Mouse (Mus musculus): Measurements from ENCODE around the gene Tspan11.

Gene Tspan11

DNA sequence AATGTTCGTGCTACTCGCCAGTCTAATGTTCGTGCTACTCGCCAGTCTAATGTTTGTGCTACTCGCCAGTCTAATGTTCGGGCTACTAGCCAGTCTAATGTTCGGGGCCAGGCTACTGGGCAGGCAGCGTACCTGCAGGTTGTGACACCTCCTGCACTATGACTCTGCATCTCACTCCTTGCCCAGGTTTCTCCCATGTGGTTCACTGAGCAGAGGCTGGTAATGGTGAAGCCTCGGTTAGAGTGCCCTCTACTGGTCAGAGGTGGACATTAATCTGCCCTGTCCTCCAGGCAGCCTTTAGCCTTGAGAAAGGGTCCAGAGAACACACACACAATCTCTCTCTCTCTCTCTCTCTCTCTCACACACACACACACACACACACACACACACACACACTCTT is 58.3 kb downstream of the Tspan11 start:
- peak; percentile 81 for DNase-seq

DNA sequence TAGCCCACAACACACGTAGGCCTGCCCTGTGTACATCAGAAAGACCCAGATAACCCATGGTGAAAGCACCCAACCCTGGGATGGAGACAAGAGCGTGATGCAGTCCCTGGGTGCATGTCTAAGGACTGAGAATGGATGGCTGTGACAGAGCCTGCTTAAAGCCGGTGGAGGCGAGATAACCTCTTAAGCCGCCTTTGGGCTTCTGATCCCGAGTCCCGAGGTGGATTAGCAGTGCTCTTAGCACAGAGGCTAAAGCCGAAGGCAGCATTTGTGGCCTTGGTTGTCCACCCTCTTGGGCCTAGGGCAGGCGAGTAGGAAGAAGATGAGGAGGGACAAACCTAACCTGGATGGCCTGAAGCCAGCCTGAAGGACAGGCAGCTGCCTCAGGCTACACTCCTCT is 61.3 kb downstream of the Tspan11 start:
- no peak for DNase-seq

DNA sequence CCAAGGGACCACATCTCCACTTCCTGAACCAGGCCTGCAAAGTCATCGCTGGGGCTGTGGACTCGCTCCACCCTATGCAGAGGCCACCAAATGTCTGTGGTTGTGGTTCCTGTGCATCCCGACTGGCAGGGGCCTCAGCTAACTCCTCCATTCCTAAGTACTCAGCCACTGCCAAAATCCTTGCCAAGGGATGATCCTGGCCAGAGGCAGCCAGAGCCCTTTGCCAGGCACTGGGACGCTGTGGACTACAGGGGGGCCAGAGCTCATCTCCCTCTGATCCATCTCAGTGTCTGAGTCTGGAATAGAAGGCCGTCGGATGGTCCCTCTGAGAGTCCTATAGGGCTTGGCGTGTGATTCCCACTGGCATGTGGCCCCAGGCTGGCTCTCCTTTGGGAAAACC is 62.5 kb downstream of the Tspan11 start:
- DNase-seq: no peak

DNA sequence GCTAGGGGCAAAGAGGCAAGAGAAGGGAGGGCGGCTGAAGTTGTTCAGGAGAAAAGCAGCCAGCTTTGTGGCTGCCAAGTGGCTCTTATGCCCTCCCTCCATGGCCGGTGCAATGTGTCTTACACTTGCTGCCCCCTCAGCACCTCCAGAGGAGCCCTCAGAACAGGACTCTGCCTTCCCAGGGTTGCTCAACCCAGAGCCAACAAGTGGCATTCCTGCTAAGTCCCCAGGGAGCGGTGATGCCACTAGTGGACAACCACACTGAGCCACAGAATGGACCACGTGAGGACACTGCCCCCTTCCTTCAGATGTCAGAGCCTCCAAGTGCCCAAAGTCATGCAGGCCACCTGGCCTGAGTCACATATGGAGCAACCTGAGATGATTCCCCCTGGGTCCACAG is 65.7 kb downstream of the Tspan11 start:
- DNase-seq: peak; percentile 31

DNA sequence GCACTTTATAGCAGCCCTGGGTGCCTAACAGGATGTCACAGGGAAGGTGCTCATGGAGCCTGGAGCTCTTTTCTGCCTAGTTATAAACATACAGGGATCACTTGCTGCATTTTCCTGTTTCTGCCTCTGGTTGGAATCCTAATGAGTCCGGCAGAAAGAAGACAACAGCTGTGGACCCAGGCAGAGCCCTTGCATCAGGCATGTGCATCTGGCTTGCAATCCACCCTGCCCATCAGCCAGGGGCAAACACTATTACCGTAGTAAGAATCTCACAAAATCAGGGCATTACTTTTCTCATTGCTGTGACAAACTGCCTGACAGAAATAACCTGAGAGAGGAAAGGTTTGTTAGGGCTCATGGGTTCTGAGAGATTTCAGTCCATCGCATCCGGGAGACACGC is 68.8 kb downstream of the Tspan11 start:
- DNase-seq: no peak

DNA sequence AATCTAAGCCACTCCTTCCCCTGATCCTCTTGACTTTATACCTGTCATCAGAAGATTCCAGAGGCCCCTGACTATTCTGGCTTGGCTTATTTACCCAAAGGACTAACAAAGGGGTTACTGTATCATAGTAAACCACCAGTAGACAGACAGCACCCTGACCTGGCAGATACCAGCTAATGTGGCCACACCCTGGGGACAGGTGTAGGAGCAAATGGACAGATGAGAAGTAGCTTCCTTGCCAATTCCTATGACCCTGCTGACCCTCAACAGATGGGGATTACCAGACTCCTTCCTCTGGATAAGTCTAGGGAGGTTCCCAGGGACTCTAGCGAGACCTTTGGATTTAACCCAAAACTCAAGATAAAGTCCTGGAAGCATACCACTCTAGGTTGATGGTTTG is 72.8 kb downstream of the Tspan11 start:
- no peak for DNase-seq

DNA sequence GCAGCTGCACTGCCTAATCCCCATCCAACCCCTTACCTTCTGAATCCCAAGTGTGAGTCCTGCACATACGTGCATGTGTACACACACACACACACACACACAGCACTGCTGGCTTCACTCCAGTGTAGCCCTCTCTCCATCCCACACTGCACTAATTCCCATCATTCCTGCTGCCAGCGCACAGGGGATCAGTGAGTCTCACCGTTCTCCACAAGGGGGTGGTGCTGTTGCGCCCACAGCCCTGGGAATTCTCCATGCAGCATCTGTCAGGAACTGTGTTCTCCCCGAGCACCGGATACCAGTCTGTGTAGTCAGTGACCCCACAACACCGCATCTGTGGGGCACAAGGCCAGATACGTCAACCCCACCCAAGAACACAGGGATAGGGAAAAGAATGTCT is 78.1 kb downstream of the Tspan11 start:
- DNase-seq: no peak

DNA sequence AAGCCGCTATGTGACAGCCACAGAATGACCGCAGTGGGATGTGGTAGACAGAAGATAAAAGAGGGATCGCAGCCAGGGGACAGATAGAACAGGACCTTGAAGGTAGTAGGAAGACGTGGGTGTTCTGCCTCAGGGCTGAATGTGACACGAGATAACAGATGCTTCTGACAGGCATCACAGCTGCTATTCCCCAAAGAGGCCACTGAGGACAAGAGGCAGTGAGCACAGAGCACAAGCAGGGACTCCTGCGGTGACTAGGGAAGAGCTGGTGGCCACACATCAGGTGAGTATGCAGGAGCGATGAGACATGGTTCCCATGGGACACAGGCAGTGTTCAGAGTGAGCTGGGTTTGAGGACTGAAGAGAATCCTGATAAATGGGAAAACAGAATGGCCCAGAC is 82.3 kb downstream of the Tspan11 start:
- no peak for DNase-seq

DNA sequence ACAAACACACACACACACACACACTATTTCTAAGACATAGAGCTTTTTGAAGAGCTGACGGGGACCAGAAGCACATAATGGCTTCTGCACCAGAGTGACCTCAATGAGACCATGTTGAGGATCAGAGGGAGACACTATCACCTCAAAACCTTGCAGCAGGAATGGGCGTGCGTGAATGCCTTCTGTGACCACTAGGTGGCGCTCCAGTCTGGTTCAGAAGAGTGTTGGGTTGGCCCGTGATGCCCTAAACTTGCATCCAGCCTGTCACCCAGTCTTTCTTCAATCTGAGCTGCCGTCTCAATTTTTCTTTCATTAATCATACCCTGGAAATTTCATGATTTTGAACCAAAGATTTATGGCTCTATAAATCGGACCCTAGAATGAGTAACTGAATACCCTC is 82.7 kb downstream of the Tspan11 start:
- DNase-seq: peak; percentile 86

DNA sequence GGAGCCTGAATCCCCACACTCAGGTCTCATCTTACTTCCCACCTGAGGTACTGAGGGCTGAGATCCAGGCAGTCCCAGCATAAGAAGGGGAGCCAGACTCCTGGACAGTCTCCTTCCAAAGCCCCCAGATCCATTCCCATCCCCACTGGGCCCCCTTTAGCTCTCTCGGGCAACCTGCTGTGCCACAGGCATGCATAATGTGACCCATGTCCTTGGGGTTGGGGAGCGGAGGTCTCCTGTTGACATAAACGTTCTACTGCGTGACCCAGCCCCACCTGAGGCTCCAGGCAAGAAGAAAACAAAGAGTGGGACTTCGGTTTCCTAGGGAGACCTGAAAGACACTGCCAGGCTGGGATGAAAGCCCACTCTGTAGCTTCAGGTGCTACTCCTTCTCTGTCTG is 83.5 kb downstream of the Tspan11 start:
- DNase-seq: no peak

DNA sequence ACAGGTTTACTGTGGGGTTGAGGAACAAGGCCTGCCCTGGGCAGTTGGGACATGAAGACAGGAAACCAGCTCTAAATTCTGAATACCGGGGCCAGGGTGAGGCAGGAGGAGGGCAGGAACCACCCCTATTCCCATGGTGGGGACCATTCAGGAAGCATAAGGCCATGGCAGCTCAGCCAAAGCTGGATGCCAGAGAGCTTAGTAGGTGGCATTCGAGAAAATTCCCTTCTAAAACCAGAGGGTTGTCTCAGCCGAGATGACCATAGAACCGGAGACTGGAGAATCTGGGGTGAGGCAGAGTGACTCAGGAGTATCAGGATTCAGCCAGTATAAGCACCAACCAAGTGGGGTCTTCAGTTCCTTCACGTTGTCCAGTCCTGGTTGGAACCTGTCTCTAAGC is 84.5 kb downstream of the Tspan11 start:
- no peak for DNase-seq

DNA sequence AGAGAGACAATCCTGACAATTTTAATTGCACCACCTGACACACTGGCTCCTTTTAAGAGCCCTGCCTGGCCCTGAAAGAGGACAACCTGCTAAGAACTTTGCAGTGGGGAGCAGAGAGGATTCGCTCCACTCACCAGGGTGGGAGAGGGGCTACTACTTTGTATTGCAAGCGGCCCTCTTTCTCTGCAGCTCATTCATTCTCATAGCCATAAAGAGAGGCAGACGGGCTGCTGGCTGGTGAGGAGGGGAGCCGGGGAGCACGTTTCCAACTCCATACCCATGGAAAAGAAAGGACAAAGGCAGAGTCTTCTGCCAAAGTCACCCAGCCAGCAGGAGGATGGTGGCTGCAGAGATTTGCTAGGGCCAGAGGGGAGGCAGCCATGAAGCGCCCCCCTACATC is 86.2 kb downstream of the Tspan11 start:
- DNase-seq: no peak

DNA sequence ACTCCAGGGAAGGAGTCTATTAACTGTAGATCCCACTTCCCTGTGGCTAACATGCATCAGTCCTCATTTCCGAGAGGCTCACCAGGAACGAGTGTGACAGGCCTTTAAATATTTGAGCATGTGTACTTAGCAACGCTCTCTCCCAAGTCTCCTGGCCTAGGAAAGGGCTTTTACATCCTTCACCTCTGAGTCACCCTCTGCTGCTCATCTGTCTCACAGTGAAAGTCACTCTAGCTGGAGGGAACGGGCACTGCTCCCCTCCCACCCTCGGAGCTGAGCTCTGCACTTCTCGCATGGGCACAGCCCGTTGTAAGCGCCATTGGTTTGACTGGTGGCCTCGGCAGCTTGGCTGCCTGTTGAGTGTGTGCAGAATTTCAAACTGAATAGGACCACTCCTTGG is 86.6 kb downstream of the Tspan11 start:
- DNase-seq: no peak

DNA sequence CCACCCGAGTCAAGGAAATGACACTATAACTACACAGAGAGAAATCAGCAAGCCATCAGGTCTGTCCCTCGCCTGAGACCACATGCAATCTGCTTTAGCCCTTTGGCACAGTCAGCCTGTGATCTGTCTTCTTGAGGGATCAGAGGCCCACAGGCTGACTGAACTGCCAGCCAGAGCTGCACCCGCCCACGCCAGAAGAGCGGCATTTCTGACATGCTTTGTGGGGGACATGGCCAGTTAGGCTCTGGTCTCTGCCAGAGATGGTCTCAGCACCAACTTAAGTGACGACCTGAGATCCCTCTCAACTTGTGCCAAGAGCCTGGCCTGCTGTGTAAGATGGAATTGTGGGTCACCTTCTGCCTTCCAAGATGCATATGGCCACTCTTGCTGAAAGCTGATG is 89.3 kb downstream of the Tspan11 start:
- no peak for DNase-seq

DNA sequence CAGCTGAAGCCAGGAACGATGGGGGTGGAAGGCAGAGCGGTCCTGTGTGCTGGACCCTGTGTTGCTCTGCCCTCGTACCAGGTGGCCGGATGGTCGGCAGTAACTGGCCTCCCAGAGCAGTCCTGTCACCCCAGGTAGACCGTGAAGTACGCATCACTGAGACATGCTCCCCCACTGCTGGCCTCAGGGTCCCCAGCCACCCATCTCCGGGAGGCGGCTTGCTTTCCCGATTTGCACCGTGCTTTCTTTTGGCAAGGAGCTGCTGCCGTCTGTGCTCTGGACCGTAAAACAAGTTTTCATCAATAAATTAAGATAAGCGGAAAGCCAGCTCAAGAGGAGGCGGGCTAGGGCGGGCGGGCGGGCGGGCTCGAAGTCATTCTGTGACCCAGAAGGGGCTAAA is 91.6 kb downstream of the Tspan11 start:
- no peak for DNase-seq

DNA sequence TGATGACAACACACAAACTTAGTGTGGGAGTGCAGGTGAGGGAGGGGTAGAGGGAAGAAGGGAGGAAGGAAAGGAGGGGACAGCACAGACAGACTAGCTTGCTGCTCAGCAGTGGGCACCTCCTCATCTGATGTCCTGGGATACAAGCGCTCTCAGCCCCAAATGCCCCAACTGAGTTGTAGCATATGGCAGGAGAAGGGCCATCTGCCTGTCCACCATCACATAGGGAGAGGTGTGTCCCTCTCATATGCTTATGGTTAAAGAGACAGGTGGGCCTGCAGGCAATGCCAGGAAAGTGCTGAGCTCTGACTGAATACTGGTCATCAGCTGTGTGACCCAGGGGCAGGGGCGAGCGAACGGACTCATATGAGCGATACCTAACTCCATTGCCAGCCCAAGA is 92.4 kb downstream of the Tspan11 start:
- no peak for DNase-seq

DNA sequence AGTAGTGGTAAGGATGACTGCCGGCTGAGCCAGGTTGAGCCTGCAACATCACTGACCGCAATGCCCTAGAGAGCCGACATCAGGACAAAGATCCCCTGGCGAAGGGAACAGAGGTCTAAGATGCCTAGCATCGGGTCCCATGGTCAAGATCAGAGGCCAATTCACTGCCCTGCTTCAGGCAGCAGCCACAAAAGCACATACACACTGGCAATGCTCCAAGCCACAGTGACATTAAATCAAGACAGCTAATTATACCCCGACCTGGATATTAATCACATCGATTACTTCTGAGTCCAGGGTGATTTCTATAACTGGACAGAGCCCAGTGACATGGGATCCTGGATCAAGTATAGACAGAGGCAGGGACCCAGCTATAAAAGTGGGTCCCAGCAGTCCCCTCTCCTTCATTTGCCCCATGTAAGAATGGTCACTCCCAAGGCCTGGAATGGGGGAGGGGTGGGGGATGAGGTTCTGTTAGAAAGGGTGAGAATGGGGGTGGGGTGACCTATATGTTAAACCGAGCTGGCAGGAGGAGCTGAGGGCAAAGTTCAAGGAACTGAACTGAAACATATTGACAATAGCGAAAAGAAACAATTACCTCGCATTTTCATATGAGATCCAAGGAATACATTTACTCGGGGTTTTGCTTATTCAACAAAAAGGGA is 93.1 kb downstream of the Tspan11 start:
- no peak for DNase-seq

DNA sequence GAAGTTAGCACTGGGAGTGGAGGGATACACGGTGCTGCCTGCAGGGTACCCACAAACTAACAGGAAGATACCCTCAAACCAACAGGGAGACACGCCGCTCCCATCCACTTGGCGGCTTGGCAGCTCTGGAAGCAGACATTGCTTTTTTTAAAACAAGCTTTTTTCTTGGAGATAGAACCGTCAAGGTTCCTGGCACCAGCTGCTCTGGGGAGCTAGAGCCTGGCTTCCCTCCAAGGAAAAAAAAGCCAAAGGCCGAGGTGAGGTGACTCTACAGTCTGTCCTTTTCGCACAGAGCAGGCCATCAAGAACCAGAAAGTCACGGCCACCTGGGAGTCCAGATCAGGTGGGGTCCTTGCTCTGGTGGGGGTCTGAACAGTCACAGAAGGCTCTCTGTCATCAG is 93.8 kb downstream of the Tspan11 start:
- DNase-seq: no peak

DNA sequence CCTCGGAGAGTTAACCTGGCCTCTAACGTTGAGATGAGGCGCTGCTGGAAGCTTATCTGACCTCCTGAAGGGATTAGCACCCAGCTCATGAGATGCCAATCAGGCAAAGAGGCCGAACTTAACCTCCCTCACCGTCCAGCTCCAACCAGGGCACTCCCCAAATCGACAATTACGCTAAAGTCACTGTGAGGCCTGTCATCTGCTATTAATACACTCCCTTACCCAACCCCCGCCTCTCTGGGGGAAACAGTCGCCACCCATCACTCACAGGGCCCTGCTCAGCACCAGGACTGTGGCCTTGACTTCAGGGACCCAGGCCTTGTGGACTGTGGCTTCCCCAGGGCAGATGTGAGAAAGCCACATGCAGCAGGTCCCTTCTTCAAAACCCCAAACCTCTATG is 99.0 kb downstream of the Tspan11 start:
- no peak for DNase-seq

DNA sequence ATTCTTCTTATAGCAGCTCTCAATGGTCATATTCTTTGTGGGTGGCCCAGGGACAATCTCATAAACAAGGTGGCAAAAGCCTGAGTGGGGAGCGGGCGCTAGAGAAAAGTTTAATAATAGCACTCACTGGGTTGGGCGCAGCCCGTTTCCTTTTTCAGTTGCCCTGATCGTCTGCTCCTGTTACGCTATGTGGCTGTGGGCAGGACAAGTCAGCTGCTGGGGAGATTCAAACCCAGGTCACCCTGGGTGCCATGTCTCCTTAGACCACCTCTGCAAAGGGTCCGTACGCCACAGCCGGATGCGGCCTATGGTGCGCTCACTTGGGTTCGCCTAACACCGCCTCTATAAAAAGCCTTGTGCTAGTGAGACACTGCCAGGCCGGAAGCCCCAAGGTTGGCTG is 100.0 kb downstream of the Tspan11 start:
- DNase-seq: no peak

DNA sequence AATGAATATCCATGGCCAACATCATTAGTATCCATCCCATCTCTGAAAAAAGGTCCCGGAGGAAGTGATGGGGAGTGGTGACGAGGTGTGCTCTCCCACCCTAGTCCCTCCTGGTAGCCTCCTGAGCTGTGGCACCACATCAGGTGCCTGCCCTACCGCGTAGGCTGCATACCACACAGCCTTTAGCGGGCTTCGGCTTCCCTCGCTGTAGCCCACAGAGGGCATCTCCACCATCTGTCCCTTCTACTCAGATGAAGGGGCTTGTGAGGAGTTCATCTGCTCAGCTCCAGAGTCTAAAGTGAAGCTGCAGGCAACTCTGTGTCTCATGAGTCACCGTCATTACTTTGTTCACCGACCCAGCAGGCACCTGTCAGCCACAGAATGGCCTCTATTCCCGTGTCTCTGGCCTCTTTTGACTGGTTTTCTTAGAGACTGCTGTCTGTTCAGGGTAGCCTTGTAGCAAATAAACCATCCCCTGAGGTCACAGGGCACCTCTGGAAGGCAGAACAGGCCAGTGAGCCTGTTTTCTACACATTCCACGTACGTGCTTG is 101.6 kb downstream of the Tspan11 start:
- DNase-seq: no peak

DNA sequence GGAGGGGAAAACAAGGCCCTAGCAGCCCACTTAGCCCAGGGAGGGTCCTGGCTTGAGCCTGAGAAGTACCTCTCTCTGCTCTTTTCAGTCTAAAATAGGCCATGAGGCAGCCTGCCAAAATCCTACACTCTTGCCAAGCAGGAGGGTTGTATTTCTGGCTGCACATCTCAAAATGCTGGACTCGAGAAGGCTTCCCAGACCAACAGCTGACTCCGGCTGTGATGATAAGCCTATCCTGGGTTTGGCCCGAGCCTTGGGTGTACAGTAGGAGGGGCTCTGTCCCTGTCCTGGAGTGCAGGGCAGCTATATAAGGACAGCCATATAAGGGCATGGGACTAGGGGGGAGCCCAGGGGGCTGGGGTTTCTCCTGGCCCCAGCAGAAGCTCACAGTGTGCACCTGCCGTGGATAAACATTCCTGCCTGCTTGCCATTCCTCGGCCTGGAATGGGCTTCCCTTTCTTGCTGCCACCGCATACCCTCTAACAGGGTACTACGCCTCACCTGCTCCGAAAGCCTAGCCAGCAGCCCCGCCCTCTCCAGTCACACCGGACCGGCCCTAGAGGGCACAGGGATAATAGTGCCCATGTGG is 102.3 kb downstream of the Tspan11 start:
- DNase-seq: peak; percentile 84

DNA sequence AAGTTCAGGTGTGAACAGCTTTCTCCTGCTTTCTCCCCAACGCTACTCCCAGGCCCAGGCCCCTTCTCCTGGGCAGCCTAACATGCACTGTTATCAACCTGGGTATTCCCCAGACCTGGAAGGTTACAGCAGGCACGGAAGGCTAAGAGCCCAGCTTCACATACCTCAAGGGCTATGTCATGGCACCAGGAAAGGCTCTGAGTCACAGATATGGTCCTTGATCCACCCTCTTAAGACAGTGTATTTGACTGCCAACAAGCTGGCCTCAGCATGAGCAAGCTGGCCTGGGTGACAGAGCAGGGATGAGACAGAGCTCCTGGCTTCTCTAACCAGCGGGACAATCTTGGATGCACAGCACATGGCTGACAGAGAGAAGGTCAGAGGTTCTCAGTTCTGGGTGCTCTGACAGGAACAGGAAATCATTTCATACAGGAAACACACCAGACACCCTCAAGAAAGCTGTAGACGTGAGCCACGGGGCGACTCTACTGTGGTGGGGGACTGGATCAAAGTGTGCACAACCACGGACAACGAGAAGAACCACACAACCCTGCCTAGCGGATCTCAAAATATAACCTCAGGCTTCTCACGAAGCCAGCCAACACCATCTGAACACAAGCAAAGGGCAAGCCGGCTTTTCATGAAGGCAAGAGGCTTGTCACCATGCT is 104.3 kb downstream of the Tspan11 start:
- DNase-seq: peak; percentile 50

DNA sequence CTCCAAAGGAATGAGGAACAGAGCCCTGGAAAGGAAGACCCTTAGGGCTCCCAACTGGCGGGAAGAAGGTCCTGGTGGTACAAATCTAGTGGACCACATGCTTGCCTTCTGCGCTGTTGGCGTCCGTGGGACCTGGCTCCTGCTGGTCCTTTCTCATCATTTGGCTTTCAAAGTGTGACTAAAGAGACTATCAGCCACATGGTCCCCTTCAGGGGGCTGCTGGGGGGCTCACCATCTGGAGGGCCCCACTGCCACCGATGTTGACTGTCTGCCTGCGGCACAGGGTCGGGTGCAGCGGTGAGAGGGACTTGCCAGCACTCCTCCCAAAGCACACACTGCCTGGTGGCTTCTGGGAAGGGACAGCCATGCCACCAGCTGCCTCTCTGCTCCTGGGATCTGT is 105.6 kb downstream of the Tspan11 start:
- DNase-seq: no peak

DNA sequence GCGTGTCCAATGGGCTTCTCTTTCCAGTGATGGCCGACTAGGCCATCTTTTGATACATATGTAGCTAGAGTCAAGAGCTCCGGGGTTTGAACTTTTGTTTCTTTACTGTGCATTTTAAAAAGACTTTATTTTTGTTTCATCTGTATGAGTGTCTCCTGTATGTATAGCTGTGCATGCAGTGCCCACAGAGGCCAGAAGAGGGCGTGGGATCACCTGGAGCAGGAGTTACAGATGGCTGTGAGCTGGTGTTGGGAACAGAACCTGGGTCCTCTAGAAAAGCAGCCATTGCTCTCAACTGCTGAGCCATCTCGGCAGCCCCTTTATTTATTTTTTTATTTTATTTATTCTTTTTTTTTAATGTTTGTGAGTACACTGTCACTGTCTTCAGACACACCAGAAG is 109.5 kb downstream of the Tspan11 start:
- DNase-seq: no peak
